Mouse (Mus musculus) hindbrain, postnatal 0 days (tissue): Measurements from ENCODE around the gene Sbds. TPM values are rescaled to one million over a fixed set of nuclear protein-coding genes. Genes with fewer than 3 reads are reported as not detected.
A peak's percentile ranks its signal among the peaks of the same experiment; 100 is the strongest.

Experiments
- ATAC-seq: fragments of 200-750 bp; cut with Nextera tagmentation; 2 replicates; pipeline ENCODE4 v1.8.0; 2017; ENCODE audit warnings: mild to moderate bottlenecking, moderate TSS enrichment, moderate library complexity
- DNase-seq: peaks from one replicate; pipeline ENCODE4 v3.0.0-alpha.2; 2015; ENCODE audit warnings: low spot score
- H3K27ac ChIP-seq: fragments of 300-500 bp; sonication (generic); 2 replicates; pipeline ENCODE4 v1.5.1; 2014; ENCODE audit warnings: mild to moderate bottlenecking
- H3K27me3 ChIP-seq: fragments of 300-500 bp; sonication (generic); 2 replicates; pipeline ENCODE4 v1.6.1; 2014; ENCODE audit warnings: low read length, mixed read lengths; ENCODE audit not compliant: insufficient read depth
- H3K36me3 ChIP-seq: fragments of 300-500 bp; sonication (generic); 2 replicates; pipeline ENCODE4 v1.6.1; 2014; ENCODE audit warnings: low read length, mixed read lengths; ENCODE audit not compliant: insufficient read depth
- H3K4me1 ChIP-seq: fragments of 300-500 bp; sonication (generic); 2 replicates; pipeline ENCODE4 v1.6.1; 2014; ENCODE audit warnings: antibody characterized with exemption, low read length, mixed read lengths; ENCODE audit not compliant: insufficient read depth
- H3K4me2 ChIP-seq: fragments of 300-500 bp; sonication (generic); 2 replicates; pipeline ENCODE4 v1.6.1; 2014; ENCODE audit warnings: low read depth, mild to moderate bottlenecking, low read length, moderate library complexity, mixed read lengths
- H3K4me3 ChIP-seq: fragments of 300-500 bp; sonication (generic); 2 replicates; pipeline ENCODE4 v1.5.1; 2014; ENCODE audit warnings: low read length
- H3K9ac ChIP-seq: fragments of 300-500 bp; sonication (generic); replicated peaks from 2 replicates; pipeline ENCODE4 v1.6.1; 2014; ENCODE audit warnings: mild to moderate bottlenecking, low read length, moderate library complexity, mixed read lengths
- H3K9me3 ChIP-seq: fragments of 300-500 bp; sonication (generic); 2 replicates; pipeline ENCODE4 v1.6.1; 2016; ENCODE audit warnings: low read length, mixed read lengths
- CTCF ChIP-seq: IDR thresholded peaks from 2 replicates; pipeline ENCODE4 v1.5.1; 2016; ENCODE audit warnings: antibody characterized with exemption, control low read depth, low read depth
- WGBS: fragments of 180-500 bp; shearing (Covaris S2); extraction: QIAGEN DNeasy Blood & Tissue Kit; methylation state at CpG from one replicate; pipeline ENCODE4 v1.1.7; 2014; 5-methylcytosine and 5-hydroxymethylcytosine counted together
- polyA plus RNA-seq: library from polyadenylated mRNA; unstranded; fragments of >200 nt; fragmentation: Nextera tagmentation; extraction: Ambion mirVana; gene quantifications from 2 replicates; pipeline ENCODE4 v1.2.1, GENCODE M21; 2015
- total RNA-seq: library from RNA; depleted of rRNA; stranded (reverse); fragments of >200 nt; gene quantifications from 2 replicates; pipeline ENCODE4 v1.2.3, GENCODE M21; 2014

The Sbds gene
- total and polyA plus RNA-seq, 2 experiments from 2014 or later, result 14.9 to 52.3 TPM

DNA sequence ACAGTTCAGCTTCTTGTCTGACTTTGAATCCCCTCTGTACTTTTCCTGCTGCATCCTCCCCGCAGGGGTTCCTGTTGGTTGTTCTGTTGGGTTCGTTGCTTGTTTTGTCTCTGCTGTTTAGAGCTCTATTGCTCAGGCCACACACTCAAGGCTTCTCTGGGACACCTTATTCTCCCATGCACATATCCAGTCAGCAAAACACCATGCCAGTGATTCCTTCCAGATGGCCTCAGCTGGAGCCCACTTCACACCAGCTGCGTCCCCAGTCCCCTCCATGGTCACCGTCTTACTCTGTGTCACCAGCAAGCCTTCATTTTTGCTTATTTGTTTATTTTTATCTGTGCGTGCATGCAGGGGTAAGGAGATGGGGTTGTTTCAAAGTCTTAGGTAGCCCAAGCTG is 38.6 kb upstream of the Sbds start:
- no peak for ATAC-seq
- no peak for TF ChIP-seq CTCF
- Histone ChIP-seq H3K4me3 (no peak overlapping the region), H3K9me3 (no peaks in the 10 kb centered on the region), H3K4me1 (no peaks in the 10 kb centered on the region), H3K36me3 (peaks cover 22% of the 10 kb centered on the region; the same call in 1 of the 2 replicates), H3K27me3 (no peaks in the 10 kb centered on the region), H3K27ac (peak overlapping the region; percentile 42; the same call in 1 of the 2 replicates), H3K9ac (no peak overlapping the region), H3K4me2 (no peak overlapping the region)
- peak; percentile 36 for DNase-seq
- 57% methylated on average over 5 of the region's 5 CpGs for WGBS

DNA sequence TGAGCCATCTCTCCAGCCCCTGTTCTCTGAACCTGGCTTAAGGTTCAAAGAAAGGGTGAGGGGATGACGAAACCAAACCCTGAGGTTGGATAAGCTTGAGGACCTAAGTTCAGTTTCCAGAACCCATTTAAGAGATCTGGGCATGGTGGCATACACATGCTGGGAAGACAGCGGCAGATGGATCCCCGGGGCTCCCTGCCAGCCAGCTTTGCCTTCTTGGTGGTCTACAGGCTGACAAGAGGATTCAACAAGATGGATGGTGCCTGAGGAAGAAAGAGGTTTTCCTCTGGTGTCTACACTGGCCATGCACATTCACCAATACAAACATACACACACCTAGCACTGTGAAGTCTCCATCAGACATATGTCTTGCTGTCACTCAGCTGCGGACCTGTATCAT is 37.6 kb upstream of the Sbds start:
- Histone ChIP-seq H3K27me3 (no peaks in the 10 kb centered on the region), H3K27ac (peak overlapping the region; percentile 42; the same call in 1 of the 2 replicates), H3K4me2 (no peak overlapping the region), H3K9me3 (no peaks in the 10 kb centered on the region), H3K36me3 (peaks cover 27% of the 10 kb centered on the region; the same call in 1 of the 2 replicates), H3K4me1 (no peaks in the 10 kb centered on the region), H3K4me3 (no peak overlapping the region), H3K9ac (no peak overlapping the region)
- no peak for DNase-seq
- no peak for TF ChIP-seq CTCF
- WGBS, result 69% methylated on average over 4 of the region's 4 CpGs
- no peak for ATAC-seq

DNA sequence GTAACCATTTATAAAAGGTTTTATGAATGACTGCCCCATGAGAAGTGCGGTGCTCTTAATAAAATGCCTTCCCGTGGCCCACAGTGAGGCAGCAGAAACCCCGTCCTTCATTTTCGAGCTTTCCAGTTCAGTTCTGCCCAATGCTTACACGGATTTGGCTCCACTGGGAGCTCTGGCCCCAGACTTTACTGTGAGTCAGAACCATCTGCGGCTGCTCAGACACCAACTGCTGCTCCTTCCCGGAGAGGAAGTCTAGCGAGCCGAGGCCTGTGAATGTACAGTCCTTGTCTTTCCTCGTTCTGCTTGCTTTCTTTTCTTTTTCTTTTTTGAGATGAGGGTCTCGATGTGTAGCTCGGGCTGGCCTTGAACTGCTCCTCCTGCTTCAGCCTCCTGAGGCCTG is 35.4 kb upstream of the Sbds start:
- Histone ChIP-seq H3K4me1 (no peaks in the 10 kb centered on the region), H3K9ac (no peak overlapping the region), H3K27me3 (no peaks in the 10 kb centered on the region), H3K27ac (no peak overlapping the region), H3K4me2 (no peak overlapping the region), H3K36me3 (peaks cover 8% of the 10 kb centered on the region; the same call in 1 of the 2 replicates), H3K4me3 (no peak overlapping the region), H3K9me3 (no peaks in the 10 kb centered on the region)
- DNase-seq, result no peak
- ATAC-seq, result no peak
- no peak for TF ChIP-seq CTCF
- WGBS, result 83% methylated on average over 12 of the region's 12 CpGs

DNA sequence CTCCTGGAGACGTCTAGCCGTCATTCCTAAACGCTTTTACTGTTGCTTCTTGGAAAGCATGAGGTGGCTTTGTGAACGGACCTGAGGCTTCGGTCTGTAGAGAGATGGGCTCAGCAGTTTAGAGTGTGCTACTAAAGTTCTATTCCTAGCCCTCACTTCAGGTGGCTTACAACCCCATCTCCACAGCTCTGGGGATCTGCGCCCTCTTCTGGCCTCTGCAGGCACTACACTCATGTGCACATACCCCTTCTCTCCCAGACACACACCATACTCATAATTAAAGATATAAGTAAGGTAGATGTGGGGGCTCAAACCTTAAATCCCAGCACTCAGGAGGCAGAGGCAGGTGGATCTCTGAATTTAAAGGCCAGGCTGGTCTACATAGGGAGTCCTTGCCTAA is 34.9 kb upstream of the Sbds start:
- no peaks in the 10 kb centered on the region for H3K4me1 ChIP-seq
- no peaks in the 10 kb centered on the region for H3K27me3 ChIP-seq
- peak; percentile 12; the same call in 1 of the 2 replicates for TF ChIP-seq CTCF
- H3K4me3 ChIP-seq, result no peak overlapping the region
- no peak overlapping the region for H3K27ac ChIP-seq
- no peaks in the 10 kb centered on the region for H3K9me3 ChIP-seq
- no peak overlapping the region for H3K9ac ChIP-seq
- DNase-seq (no peak), ATAC-seq (no peak)
- no peak overlapping the region for H3K4me2 ChIP-seq
- 97% methylated on average over 6 of the region's 6 CpGs for WGBS
- H3K36me3 ChIP-seq, result peaks cover 8% of the 10 kb centered on the region; the same call in 1 of the 2 replicates

DNA sequence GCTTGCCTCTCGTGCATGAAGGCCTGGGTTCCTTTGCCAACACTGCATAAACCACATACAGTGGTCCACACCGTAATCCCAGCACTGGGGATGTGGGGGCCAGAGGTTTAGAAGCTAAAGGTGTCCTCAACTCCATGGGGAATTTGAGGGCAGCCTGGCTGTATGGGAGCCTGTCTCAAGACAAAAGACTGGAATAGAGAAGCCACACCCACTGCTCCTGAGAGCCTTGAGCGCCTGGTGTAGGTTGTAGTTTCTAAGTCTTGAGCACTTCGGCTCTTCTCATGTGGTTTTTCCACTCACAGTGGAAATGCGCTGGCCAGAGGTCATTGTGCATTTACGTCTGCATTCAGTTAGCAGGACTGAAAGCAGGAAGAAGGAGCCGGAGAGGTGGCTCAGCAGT is 32.8 kb upstream of the Sbds start:
- Histone ChIP-seq H3K27ac (no peak overlapping the region), H3K4me3 (no peak overlapping the region), H3K9me3 (no peaks in the 10 kb centered on the region), H3K27me3 (no peaks in the 10 kb centered on the region), H3K9ac (no peak overlapping the region), H3K36me3 (peaks cover 8% of the 10 kb centered on the region; the same call in 1 of the 2 replicates), H3K4me2 (no peak overlapping the region), H3K4me1 (no peaks in the 10 kb centered on the region)
- no peak for ATAC-seq
- DNase-seq, result no peak
- WGBS, result 96% methylated on average over 7 of the region's 7 CpGs
- TF ChIP-seq CTCF, result no peak

DNA sequence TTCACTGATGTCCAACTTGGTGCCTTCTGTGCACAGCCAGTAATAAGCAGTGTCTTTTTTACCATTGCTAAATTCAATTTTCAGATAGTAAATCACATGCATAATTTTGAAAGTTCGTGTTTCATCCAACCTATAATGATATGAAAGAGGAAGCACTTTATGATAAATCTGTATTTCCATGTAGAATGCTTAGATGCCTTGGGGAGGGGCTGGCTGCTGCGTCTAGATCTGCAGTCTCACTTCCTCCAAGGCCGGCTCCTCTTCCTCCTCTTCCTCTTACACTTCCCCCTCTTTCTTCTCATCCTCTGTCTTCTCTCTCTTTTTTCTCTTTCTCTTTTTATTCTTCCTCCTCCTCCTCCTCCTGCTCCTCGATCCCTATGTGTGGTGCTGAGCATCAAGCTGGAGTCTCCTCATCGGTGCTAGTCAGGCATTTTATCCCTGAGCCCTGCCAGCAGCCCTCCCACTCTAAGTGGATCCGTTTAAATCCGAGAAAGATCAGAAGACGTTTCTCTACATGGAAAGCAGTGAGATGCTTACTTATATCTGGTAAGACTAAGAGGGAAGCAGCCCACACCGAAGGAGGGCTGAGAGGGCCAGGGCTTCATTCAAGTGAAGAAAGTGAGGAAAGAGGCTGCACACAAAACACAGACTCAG is 27.9 kb upstream of the Sbds start:
- Histone ChIP-seq H3K36me3 (peaks cover 20% of the 10 kb centered on the region), H3K27me3 (no peaks in the 10 kb centered on the region), H3K27ac (no peak overlapping the region), H3K9ac (no peak overlapping the region), H3K4me1 (no peaks in the 10 kb centered on the region), H3K4me3 (no peak overlapping the region), H3K4me2 (no peak overlapping the region), H3K9me3 (no peaks in the 10 kb centered on the region)
- TF ChIP-seq CTCF, result no peak
- WGBS, result 96% methylated on average over 9 of the region's 9 CpGs
- DNase-seq (no peak), ATAC-seq (no peak)

DNA sequence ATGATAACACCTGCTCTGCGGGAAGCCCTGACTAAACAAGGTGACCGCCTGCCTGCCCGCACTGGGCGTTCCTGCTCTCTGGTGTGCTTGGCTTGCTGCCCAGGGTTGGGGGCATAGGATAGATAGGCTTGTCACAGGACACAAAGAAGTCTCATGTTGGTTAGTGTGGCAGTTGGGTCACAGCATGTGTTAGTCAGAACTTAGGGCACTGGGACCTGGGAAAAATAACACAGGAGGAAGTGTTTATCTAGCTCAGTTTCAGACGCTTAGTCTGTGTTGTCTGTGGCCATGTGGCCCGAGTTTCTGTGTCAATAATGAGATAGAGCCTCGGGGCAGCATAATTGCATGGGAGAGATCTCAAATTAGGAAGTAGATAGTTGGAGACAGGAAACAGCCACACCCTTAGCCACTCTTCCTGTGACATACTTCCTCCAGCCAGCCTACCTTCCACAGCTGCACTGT is 22.7 kb upstream of the Sbds start:
- WGBS, result 72% methylated on average over 7 of the region's 7 CpGs
- ATAC-seq, result no peak
- H3K36me3 ChIP-seq, result peaks cover 24% of the 10 kb centered on the region
- no peaks in the 10 kb centered on the region for H3K4me1 ChIP-seq
- H3K27ac ChIP-seq, result no peak overlapping the region
- no peak overlapping the region for H3K4me3 ChIP-seq
- H3K27me3 ChIP-seq, result no peaks in the 10 kb centered on the region
- no peak overlapping the region for H3K4me2 ChIP-seq
- no peak overlapping the region for H3K9ac ChIP-seq
- no peaks in the 10 kb centered on the region for H3K9me3 ChIP-seq
- TF ChIP-seq CTCF, result no peak
- DNase-seq, result no peak
